In the genomic region with DNA sequence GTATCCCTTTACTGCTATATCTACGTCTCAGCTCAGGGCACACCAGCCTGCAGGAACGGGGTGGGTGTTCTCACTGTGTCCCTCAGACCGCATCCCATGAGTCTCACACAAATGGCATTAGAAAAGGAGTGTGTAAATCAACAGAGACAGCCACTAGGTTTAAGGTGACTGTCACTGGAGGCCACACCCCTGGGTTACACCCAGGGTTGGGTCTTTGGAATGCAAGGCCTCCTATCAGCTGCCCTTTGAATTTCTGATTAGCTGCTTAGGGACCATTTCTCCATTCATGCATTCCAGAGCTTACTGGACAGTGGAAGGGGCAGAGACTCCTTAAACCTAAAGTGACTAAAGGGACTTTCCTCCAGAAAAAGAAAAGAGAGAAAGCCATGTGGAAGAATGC, we compare ENCODE assay signal across 19 mouse cellular contexts. TPM values are rescaled to one million over a fixed set of nuclear protein-coding genes. Genes with fewer than 3 reads are reported as not detected.
DNase-seq lines count a peak whose midpoint lies in the region; ATAC-seq and TF ChIP-seq lines count a peak whose summit lies in the region.
"Had no signal": no experiment of that assay in that cellular context is flagged by ENCODE, and none has a peak within 500 bp of the region (broad histone marks: within the 10 kb centered on the region; RNA-seq: fewer than 3 reads in every experiment).

No protein-coding gene starts in this region.

- H3K9ac ChIP-seq in kidney, postnatal 0 days (ENCODE audit: low read depth, low read length): no peak overlapping the region
- no peak overlapping the region for H3K9ac ChIP-seq in intestine, postnatal 0 days (ENCODE audit: low read depth, low read length)
- H3K9ac ChIP-seq in stomach, embryonic 15.5 days: no peak overlapping the region
- H3K9ac ChIP-seq in midbrain, embryonic 13.5 days (replicated peaks): no peak overlapping the region
- H3K9ac ChIP-seq: forebrain, embryonic 15.5 days; hindbrain, embryonic 13.5 days had no signal

- intact Hi-C loops in left cerebral cortex, postnatal 4 days (cut with DNase I): no loop called here

- no peaks in the 10 kb centered on the region for H3K27me3 ChIP-seq in kidney, postnatal 0 days (ENCODE audit: insufficient read depth, low read length)
- no peaks in the 10 kb centered on the region for H3K27me3 ChIP-seq in intestine, postnatal 0 days (replicated peaks; ENCODE audit: control insufficient read depth, insufficient read depth, low read length)
- H3K27me3 ChIP-seq in stomach, embryonic 15.5 days (replicated peaks): no peaks in the 10 kb centered on the region
- H3K27me3 ChIP-seq in midbrain, embryonic 13.5 days: no peaks in the 10 kb centered on the region
- H3K27me3 ChIP-seq: forebrain, embryonic 15.5 days had no signal

- H3K36me3 ChIP-seq in kidney, postnatal 0 days (ENCODE audit: insufficient read depth, low read length): no peaks in the 10 kb centered on the region
- no peaks in the 10 kb centered on the region for H3K36me3 ChIP-seq in intestine, postnatal 0 days (ENCODE audit: control insufficient read depth, insufficient read depth)
- peaks cover 5% of the 10 kb centered on the region; the same call in 1 of the 2 replicates for H3K36me3 ChIP-seq in stomach, embryonic 15.5 days
- H3K36me3 ChIP-seq in midbrain, embryonic 13.5 days: no peaks in the 10 kb centered on the region
- H3K36me3 ChIP-seq: forebrain, embryonic 15.5 days; heart, embryonic 10.5 days; hindbrain, embryonic 13.5 days had no signal

- no peak overlapping the region for H3K4me3 ChIP-seq in kidney, postnatal 0 days (replicated peaks; ENCODE audit: low read depth, low read length)
- no peak overlapping the region for H3K4me3 ChIP-seq in intestine, postnatal 0 days (ENCODE audit: low read depth, low read length)
- no peak overlapping the region for H3K4me3 ChIP-seq in stomach, embryonic 15.5 days (replicated peaks)
- H3K4me3 ChIP-seq in midbrain, embryonic 13.5 days (replicated peaks): no peak overlapping the region
- H3K4me3 ChIP-seq: erythroblast, embryonic 14.5 days; forebrain, embryonic 15.5 days; heart, embryonic 10.5 days; hindbrain, embryonic 13.5 days; left cerebral cortex, adult 2 months had no signal

- TF ChIP-seq CTCF in kidney, postnatal 0 days (IDR thresholded peaks at IDR 0.05; ENCODE audit: low read depth): no peak
- no peak for TF ChIP-seq CTCF in intestine, postnatal 0 days (IDR thresholded peaks at IDR 0.05; ENCODE audit: low read depth)

- H3K4me1 ChIP-seq in kidney, postnatal 0 days (replicated peaks; ENCODE audit: insufficient read depth, low read length): peaks cover 32% of the 10 kb centered on the region
- peaks cover 23% of the 10 kb centered on the region for H3K4me1 ChIP-seq in intestine, postnatal 0 days (replicated peaks; ENCODE audit: control insufficient read depth, insufficient read depth, low read length)
- peaks cover 20% of the 10 kb centered on the region for H3K4me1 ChIP-seq in stomach, embryonic 15.5 days
- H3K4me1 ChIP-seq in midbrain, embryonic 13.5 days (replicated peaks): no peaks in the 10 kb centered on the region
- H3K4me1 ChIP-seq: hindbrain, embryonic 13.5 days had no signal

- ATAC-seq in kidney, postnatal 0 days (replicated peaks; ENCODE audit: low FRiP score, low read depth): peak; percentile 25; the same call in 1 of the 2 replicates
- peak; percentile 53 for ATAC-seq in intestine, postnatal 0 days
- ATAC-seq in stomach, embryonic 15.5 days (ENCODE audit: insufficient read depth, low FRiP score, low read depth): peak; percentile 56
- no peak for ATAC-seq in midbrain, embryonic 13.5 days
- ATAC-seq: forebrain, embryonic 15.5 days had no signal

- 42% methylated on average over 3 of the region's 3 CpGs for WGBS in kidney, postnatal 0 days
- 48% methylated on average over 3 of the region's 3 CpGs for WGBS in intestine, postnatal 0 days
- WGBS in stomach, embryonic 15.5 days: 64% methylated on average over 3 of the region's 3 CpGs
- 84% methylated on average over 3 of the region's 3 CpGs for WGBS in midbrain, embryonic 13.5 days

- H3K9me3 ChIP-seq in kidney, postnatal 0 days (replicated peaks; ENCODE audit: low read length): no peaks in the 10 kb centered on the region
- no peaks in the 10 kb centered on the region for H3K9me3 ChIP-seq in intestine, postnatal 0 days (ENCODE audit: control insufficient read depth)
- no peaks in the 10 kb centered on the region for H3K9me3 ChIP-seq in stomach, embryonic 15.5 days
- no peaks in the 10 kb centered on the region for H3K9me3 ChIP-seq in midbrain, embryonic 13.5 days
- H3K9me3 ChIP-seq: forebrain, embryonic 15.5 days; heart, embryonic 10.5 days; hindbrain, embryonic 13.5 days had no signal

- no peak for DNase-seq in kidney, postnatal 0 days (ENCODE audit: low spot score)
- no peak for DNase-seq in kidney, postnatal 10 days
- peak; percentile 92 for DNase-seq in R1 (ENCODE audit: low read depth, low spot score)
- DNase-seq in left cerebral cortex, postnatal 4 days: no peak
- DNase-seq in right cerebral cortex, adult 18-20 months: no peak
- DNase-seq: adrenal gland, postnatal 14 days; cerebellum, adult 2 months; heart, postnatal 14 days; midbrain, embryonic 14.5 days; right cerebral cortex, postnatal 4 days had no signal

- H3K27ac ChIP-seq in kidney, postnatal 0 days: peak overlapping the region; percentile 91
- no peak overlapping the region; the same call in 1 of the 2 replicates for H3K27ac ChIP-seq in intestine, postnatal 0 days (ENCODE audit: low read depth, low read length)
- H3K27ac ChIP-seq in stomach, embryonic 15.5 days: no peak overlapping the region
- H3K27ac ChIP-seq in midbrain, embryonic 13.5 days: no peak overlapping the region
- H3K27ac ChIP-seq: forebrain, embryonic 15.5 days; heart, embryonic 10.5 days; hindbrain, embryonic 13.5 days; left cerebral cortex, adult 2 months had no signal

- no peak overlapping the region for H3K4me2 ChIP-seq in kidney, postnatal 0 days (ENCODE audit: low read length)
- 0 out of 2 replicates have a peak overlapping the region, but pooled peaks have one; percentile 9 for H3K4me2 ChIP-seq in intestine, postnatal 0 days (replicated peaks; ENCODE audit: low read depth)
- H3K4me2 ChIP-seq in stomach, embryonic 15.5 days: no peak overlapping the region
- no peak overlapping the region for H3K4me2 ChIP-seq in midbrain, embryonic 13.5 days (replicated peaks)
- H3K4me2 ChIP-seq: forebrain, embryonic 15.5 days; hindbrain, embryonic 13.5 days had no signal

RNA-seq across cellular contexts. Expression of a gene that starts 28.6 kb away (rescaled TPM):
- 17.6 and 18.2 TPM in 2 replicates for polyA plus RNA-seq in kidney, postnatal 0 days (2015; fragmentation: Nextera tagmentation; extraction: Ambion mirVana)
- polyA plus RNA-seq in intestine, postnatal 0 days (2015; fragmentation: Nextera tagmentation; extraction: Ambion mirVana): 10.5 and 11.4 TPM in 2 replicates
- 26.9 and 28.9 TPM in 2 replicates for polyA plus RNA-seq in stomach, embryonic 15.5 days (2015; fragmentation: Nextera tagmentation; extraction: Ambion mirVana)
- 10 to 100 TPM; 19.5 to 21.4 TPM for total RNA-seq in left cerebral cortex, postnatal 4 days (2021)
- 4.4 TPM in 2 replicates for polyA plus RNA-seq in midbrain, embryonic 13.5 days (2015; fragmentation: Nextera tagmentation; extraction: Ambion mirVana)
- total RNA-seq: MEL had no signal
